Mouse (Mus musculus) liver, embryonic 13.5 days (tissue): Measurements from ENCODE around the gene R3hdm4. TPM values are rescaled to one million over a fixed set of nuclear protein-coding genes. Genes with fewer than 3 reads are reported as not detected.
"Not testable (repeated sequence)": the region's sequence is repeated elsewhere in the genome, so short reads cannot be mapped to it uniquely, and the experiment has no call there.

Experiments used
- ATAC-seq: fragments of 200-750 bp; cut with Nextera tagmentation; 2 replicates; pipeline ENCODE4 v1.8.0; 2017; ENCODE audit warnings: low read depth, mild to moderate bottlenecking, moderate number of reproducible peaks, moderate library complexity
- DNase-seq: peaks from one replicate; pipeline ENCODE4 v3.0.0; 2022
- H3K27ac ChIP-seq: fragments of 300-500 bp; sonication (generic); 2 replicates; pipeline ENCODE4 v1.5.1; 2015; ENCODE audit warnings: moderate library complexity, mild to moderate bottlenecking, inconsistent platforms
- H3K27me3 ChIP-seq: fragments of 300-500 bp; sonication (generic); 2 replicates; pipeline ENCODE4 v1.6.1; 2015; ENCODE audit warnings: mild to moderate bottlenecking, inconsistent platforms
- H3K36me3 ChIP-seq: fragments of 300-500 bp; sonication (generic); 2 replicates; pipeline ENCODE4 v1.6.1; 2015; ENCODE audit warnings: mild to moderate bottlenecking, inconsistent platforms
- H3K4me1 ChIP-seq: fragments of 300-500 bp; sonication (generic); replicated peaks from 2 replicates; pipeline ENCODE4 v1.6.1; 2015; ENCODE audit warnings: inconsistent platforms
- H3K4me2 ChIP-seq: fragments of 300-500 bp; sonication (generic); 2 replicates; pipeline ENCODE4 v1.6.1; 2015; ENCODE audit warnings: inconsistent platforms, mild to moderate bottlenecking, moderate library complexity
- H3K4me3 ChIP-seq: fragments of 300-500 bp; sonication (generic); replicated peaks from 2 replicates; pipeline ENCODE4 v1.5.1; 2015; ENCODE audit warnings: mild to moderate bottlenecking, inconsistent platforms
- H3K9ac ChIP-seq: fragments of 300-500 bp; sonication (generic); 2 replicates; pipeline ENCODE4 v1.6.1; 2015; ENCODE audit warnings: mild to moderate bottlenecking, inconsistent platforms
- H3K9me3 ChIP-seq: fragments of 300-500 bp; sonication (generic); replicated peaks from 2 replicates; pipeline ENCODE4 v1.6.1; 2016; ENCODE audit warnings: inconsistent platforms
- WGBS: fragments of 180-500 bp; shearing (Covaris S2); methylation state at CpG from one replicate; pipeline ENCODE4 v1.1.7; 2015; ENCODE audit not compliant: insufficient replicate concordance; 5-methylcytosine and 5-hydroxymethylcytosine counted together
- polyA plus RNA-seq: library from polyadenylated mRNA; unstranded; fragments of >200 nt; fragmentation: Nextera tagmentation; extraction: Ambion mirVana; gene quantifications from 2 replicates; pipeline ENCODE4 v1.2.1, GENCODE M21; 2015

Gene R3hdm4
- polyA plus RNA-seq, 1 experiment from 2014 or later, result 63.0 TPM

- Histone ChIP-seq H3K27ac (no peak within 1 kb of the TSS), H3K9ac (no peak within 1 kb of the TSS), H3K4me1 (0 out of 2 replicates have a peak, but pooled peaks cover 2% of the 10 kb centered on the region), H3K36me3 (peaks cover 7% of the 10 kb centered on the region; the same call in 1 of the 2 replicates), H3K4me2 (no peak within 1 kb of the TSS), H3K9me3 (no peaks in the 10 kb centered on the region), H3K27me3 (no peaks in the 10 kb centered on the region), H3K4me3 (no peak within 1 kb of the TSS)
- DNase-seq, result no peak
- ATAC-seq, result no peak
- WGBS, result 54% methylated on average over 5 of the region's 5 CpGs
These were observed 30.3 kb downstream of the R3hdm4 start, which contains the start of gene Cfd for GRCm38 (mm10) chr10:79890670-79891069. Gene Cfd, plus strand, starts transcription at chr10:79890853.

GRCm38 (mm10) chr10:79889386-79889785, 31.6 kb downstream of the R3hdm4 start:
- ATAC-seq (no peak), DNase-seq (no peak)
- H3K4me3 ChIP-seq, result no peak overlapping the region
- no peak overlapping the region for H3K27ac ChIP-seq
- H3K9ac ChIP-seq, result no peak overlapping the region
- no peaks in the 10 kb centered on the region for H3K27me3 ChIP-seq
- H3K9me3 ChIP-seq, result no peaks in the 10 kb centered on the region
- peaks cover 2% of the 10 kb centered on the region; the same call in 1 of the 2 replicates for H3K4me1 ChIP-seq
- no peaks in the 10 kb centered on the region for H3K36me3 ChIP-seq
- H3K4me2 ChIP-seq, result no peak overlapping the region
- 66% methylated on average over 2 of the region's 2 CpGs for WGBS

- Histone ChIP-seq H3K27ac (no peak overlapping the region), H3K4me2 (no peak overlapping the region), H3K9me3 (no peaks in the 10 kb centered on the region), H3K4me1 (peaks cover 24% of the 10 kb centered on the region), H3K27me3 (peaks cover 13% of the 10 kb centered on the region; the same call in 1 of the 2 replicates), H3K9ac (no peak overlapping the region), H3K36me3 (no peaks in the 10 kb centered on the region), H3K4me3 (no peak overlapping the region)
- no peak for DNase-seq
- WGBS, result 74% methylated on average over 8 of the region's 8 CpGs
- no peak for ATAC-seq
These were observed 34.4 kb downstream of the R3hdm4 start for GRCm38 (mm10) chr10:79886611-79887010.

GRCm38 (mm10) chr10:79886054-79886453, 35.0 kb downstream of the R3hdm4 start, which contains the start of gene Elane:
Gene Elane, plus strand, starts transcription at chr10:79886247.
- Histone ChIP-seq H3K27ac (no peak within 1 kb of the TSS), H3K27me3 (peaks cover 13% of the 10 kb centered on the region; the same call in 1 of the 2 replicates), H3K4me1 (peaks cover 30% of the 10 kb centered on the region), H3K9ac (no peak within 1 kb of the TSS), H3K4me3 (no peak within 1 kb of the TSS), H3K36me3 (no peaks in the 10 kb centered on the region), H3K4me2 (no peak within 1 kb of the TSS), H3K9me3 (no peaks in the 10 kb centered on the region)
- ATAC-seq, result no peak
- 53% methylated on average over 6 of the region's 6 CpGs for WGBS
- DNase-seq, result no peak

GRCm38 (mm10) chr10:79884938-79885337, 36.1 kb downstream of the R3hdm4 start:
- DNase-seq, result not testable (repeated sequence)

GRCm38 (mm10) chr10:79884446-79884845, 36.6 kb downstream of the R3hdm4 start:
- Histone ChIP-seq H3K9ac (no peak overlapping the region), H3K4me2 (no peak overlapping the region), H3K36me3 (no peaks in the 10 kb centered on the region), H3K4me3 (no peak overlapping the region), H3K4me1 (peaks cover 45% of the 10 kb centered on the region), H3K27ac (no peak overlapping the region), H3K27me3 (peaks cover 21% of the 10 kb centered on the region; the same call in 1 of the 2 replicates), H3K9me3 (no peaks in the 10 kb centered on the region)
- WGBS, result 32% methylated on average over 4 of the region's 4 CpGs
- DNase-seq (no peak), ATAC-seq (no peak)

More at GRCm38 (mm10) chr10:79884938-79885337, 36.1 kb downstream of the R3hdm4 start:
- not testable (repeated sequence) for H3K4me2 ChIP-seq, H3K9me3 ChIP-seq, H3K36me3 ChIP-seq, H3K9ac ChIP-seq, H3K27ac ChIP-seq, ATAC-seq, H3K4me3 ChIP-seq
- H3K4me1 ChIP-seq, result peaks cover 41% of the 10 kb centered on the region
- WGBS, result 35% methylated on average over 3 of the region's 3 CpGs
- peaks cover 17% of the 10 kb centered on the region; the same call in 1 of the 2 replicates for H3K27me3 ChIP-seq

GRCm38 (mm10) chr10:79883297-79884084, 37.5 kb downstream of the R3hdm4 start:
- Histone ChIP-seq H3K36me3 (no peaks in the 10 kb centered on the region), H3K27ac (no peak overlapping the region), H3K9ac (no peak overlapping the region; the same call in 1 of the 2 replicates), H3K4me2 (0 out of 2 replicates have a peak overlapping the region, but pooled peaks have one; percentile 8), H3K9me3 (no peaks in the 10 kb centered on the region), H3K4me3 (no peak overlapping the region), H3K27me3 (peaks cover 23% of the 10 kb centered on the region; the same call in 1 of the 2 replicates), H3K4me1 (peaks cover 52% of the 10 kb centered on the region)
- peak; percentile 64 for DNase-seq
- ATAC-seq, result 0 out of 2 replicates have a peak, but pooled peaks have one; percentile 1
- WGBS, result 15% methylated on average over 22 of the region's 22 CpGs

GRCm38 (mm10) chr10:79881981-79882380, 39.0 kb downstream of the R3hdm4 start:
- Histone ChIP-seq H3K27me3 (peaks cover 23% of the 10 kb centered on the region; the same call in 1 of the 2 replicates), H3K4me3 (peak overlapping the region; percentile 42), H3K27ac (no peak overlapping the region), H3K4me1 (peaks cover 67% of the 10 kb centered on the region), H3K9ac (peak overlapping the region; percentile 29; the same call in 1 of the 2 replicates), H3K9me3 (no peaks in the 10 kb centered on the region), H3K36me3 (no peaks in the 10 kb centered on the region), H3K4me2 (peak overlapping the region; percentile 56)
- WGBS, result 3% methylated on average over 22 of the region's 22 CpGs
- peak; percentile 43; the same call in 1 of the 2 replicates for ATAC-seq
- DNase-seq, result peak; percentile 51

GRCm38 (mm10) chr10:79880721-79881120, 40.3 kb downstream of the R3hdm4 start:
- H3K9me3 ChIP-seq, result no peaks in the 10 kb centered on the region
- H3K27me3 ChIP-seq, result peaks cover 23% of the 10 kb centered on the region; the same call in 1 of the 2 replicates
- peak overlapping the region; percentile 42 for H3K4me3 ChIP-seq
- ATAC-seq (no peak), DNase-seq (no peak)
- H3K9ac ChIP-seq, result 0 out of 2 replicates have a peak overlapping the region, but pooled peaks have one; percentile 29
- peaks cover 72% of the 10 kb centered on the region for H3K4me1 ChIP-seq
- H3K4me2 ChIP-seq, result peak overlapping the region; percentile 56
- WGBS, result 8% methylated on average over 9 of the region's 9 CpGs
- peak overlapping the region; percentile 55 for H3K27ac ChIP-seq
- no peaks in the 10 kb centered on the region for H3K36me3 ChIP-seq

- ATAC-seq (no peak; the same call in 1 of the 2 replicates), DNase-seq (no peak)
- H3K4me2 ChIP-seq, result peak overlapping the region; percentile 56
- no peaks in the 10 kb centered on the region for H3K9me3 ChIP-seq
- H3K36me3 ChIP-seq, result no peaks in the 10 kb centered on the region
- peak overlapping the region; percentile 55; the same call in 1 of the 2 replicates for H3K27ac ChIP-seq
- WGBS, result 18% methylated on average over 3 of the region's 3 CpGs
- peaks cover 72% of the 10 kb centered on the region for H3K4me1 ChIP-seq
- no peak overlapping the region; the same call in 1 of the 2 replicates for H3K9ac ChIP-seq
- H3K27me3 ChIP-seq, result peaks cover 34% of the 10 kb centered on the region
- H3K4me3 ChIP-seq, result no peak overlapping the region
These were observed 41.5 kb downstream of the R3hdm4 start for GRCm38 (mm10) chr10:79879527-79879926.

- DNase-seq (no peak), ATAC-seq (no peak)
- H3K9ac ChIP-seq, result no peak overlapping the region
- no peaks in the 10 kb centered on the region for H3K36me3 ChIP-seq
- H3K4me3 ChIP-seq, result no peak overlapping the region
- peaks cover 44% of the 10 kb centered on the region for H3K27me3 ChIP-seq
- H3K4me2 ChIP-seq, result peak overlapping the region; percentile 28
- no peaks in the 10 kb centered on the region for H3K9me3 ChIP-seq
- peak overlapping the region; percentile 44 for H3K27ac ChIP-seq
- 10% methylated on average over 12 of the region's 12 CpGs for WGBS
- peaks cover 68% of the 10 kb centered on the region for H3K4me1 ChIP-seq
These were observed 43.3 kb downstream of the R3hdm4 start for GRCm38 (mm10) chr10:79877757-79878156.
